Mouse (Mus musculus) hindbrain, embryonic 11.5 days (tissue): ENCODE measurements around the gene Rab7b. TPM values are rescaled to one million over a fixed set of nuclear protein-coding genes. Genes with fewer than 3 reads are reported as not detected.

Experiments
- ATAC-seq: fragments of 200-750 bp; cut with Nextera tagmentation; 2 replicates; pipeline ENCODE4 v1.8.0; 2017; ENCODE audit warnings: mild to moderate bottlenecking, moderate TSS enrichment, moderate library complexity; ENCODE audit not compliant: low FRiP score
- DNase-seq: peaks from one replicate; pipeline ENCODE4 v3.0.0-alpha.2; 2015; ENCODE audit warnings: low spot score
- H3K27ac ChIP-seq: fragments of 300-500 bp; sonication (generic); 2 replicates; pipeline ENCODE4 v1.5.1; 2014; ENCODE audit warnings: mild to moderate bottlenecking, low read depth, low read length
- H3K27me3 ChIP-seq: fragments of 300-500 bp; sonication (generic); 2 replicates; pipeline ENCODE4 v1.6.1; 2014; ENCODE audit warnings: mild to moderate bottlenecking, low read length, moderate library complexity, mixed read lengths; ENCODE audit not compliant: control insufficient read depth, insufficient read depth
- H3K36me3 ChIP-seq: fragments of 300-500 bp; sonication (generic); 2 replicates; pipeline ENCODE4 v1.6.1; 2014; ENCODE audit warnings: mild to moderate bottlenecking, low read length, moderate library complexity, mixed read lengths; ENCODE audit not compliant: control insufficient read depth, insufficient read depth
- H3K4me1 ChIP-seq: fragments of 300-500 bp; sonication (generic); replicated peaks from 2 replicates; pipeline ENCODE4 v1.6.1; 2014; ENCODE audit warnings: low read length, mixed read lengths; ENCODE audit not compliant: control insufficient read depth, insufficient read depth
- H3K4me2 ChIP-seq: fragments of 300-500 bp; sonication (generic); replicated peaks from 2 replicates; pipeline ENCODE4 v1.6.1; 2014; ENCODE audit warnings: mild to moderate bottlenecking, low read depth, low read length
- H3K4me3 ChIP-seq: fragments of 300-500 bp; sonication (generic); 2 replicates; pipeline ENCODE4 v1.5.1; 2014; ENCODE audit warnings: low read depth, low read length
- H3K9ac ChIP-seq: fragments of 300-500 bp; sonication (generic); 2 replicates; pipeline ENCODE4 v1.6.1; 2014; ENCODE audit warnings: low read depth, low read length
- H3K9me3 ChIP-seq: fragments of 300-500 bp; sonication (generic); 2 replicates; pipeline ENCODE4 v1.6.1; 2016; ENCODE audit warnings: low read length; ENCODE audit not compliant: control insufficient read depth
- WGBS: fragments of 180-500 bp; shearing (Covaris S2); extraction: QIAGEN DNeasy Blood & Tissue Kit; methylation state at CpG from one replicate; pipeline ENCODE4 v1.1.7; 2014; 5-methylcytosine and 5-hydroxymethylcytosine counted together
- polyA plus RNA-seq: library from polyadenylated mRNA; unstranded; fragments of >200 nt; fragmentation: Nextera tagmentation; extraction: Ambion mirVana; gene quantifications from 2 replicates; pipeline ENCODE4 v1.2.1, GENCODE M21; 2014

The Rab7b gene
- polyA plus RNA-seq, 1 experiment from 2014 or later = 1.6 TPM

DNA sequence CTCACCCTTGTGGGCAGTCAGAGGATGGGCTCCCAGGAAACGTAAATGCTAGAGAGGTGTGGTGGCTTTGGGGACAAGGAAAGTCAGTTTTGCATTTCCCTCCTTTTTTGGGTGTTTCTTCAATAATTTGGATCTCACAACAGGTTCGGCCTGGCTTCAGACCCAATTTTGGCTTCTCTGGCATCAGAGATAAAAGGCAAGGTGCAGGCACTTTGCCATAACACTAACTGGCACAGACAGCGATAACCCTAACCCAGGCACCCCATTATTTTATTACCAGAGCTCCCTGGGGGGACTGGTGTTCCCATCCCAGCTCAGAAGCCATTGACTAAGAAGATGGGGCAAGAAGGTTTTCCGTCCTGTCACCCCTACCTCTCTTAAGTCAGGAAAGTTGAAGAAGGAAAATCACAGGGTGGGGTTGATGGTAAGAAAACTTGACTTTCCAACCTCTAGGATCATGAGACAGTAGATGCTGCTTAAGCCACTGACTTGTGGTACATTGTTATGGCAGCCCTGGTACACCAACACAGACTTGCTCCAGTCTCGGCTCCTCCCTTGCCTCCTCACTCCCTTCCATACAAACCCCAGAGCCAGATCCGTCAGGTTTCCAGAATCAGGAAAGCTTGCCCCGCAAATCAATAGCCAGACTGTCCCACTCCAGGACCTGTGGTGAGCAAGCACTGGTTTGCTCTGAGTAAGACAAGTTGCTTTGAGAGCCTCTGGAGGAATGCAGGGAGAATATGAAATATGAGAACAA is 27.6 kb upstream of the Rab7b start:
- no peaks in the 10 kb centered on the region for H3K27me3 ChIP-seq
- H3K27ac ChIP-seq = no peak overlapping the region
- no peaks in the 10 kb centered on the region for H3K4me1 ChIP-seq
- DNase-seq (no peak), ATAC-seq (no peak)
- no peak overlapping the region for H3K4me2 ChIP-seq
- no peaks in the 10 kb centered on the region for H3K9me3 ChIP-seq
- no peaks in the 10 kb centered on the region for H3K36me3 ChIP-seq
- no peak overlapping the region for H3K9ac ChIP-seq
- no peak overlapping the region for H3K4me3 ChIP-seq
- 82% methylated on average over 7 of the region's 7 CpGs for WGBS

DNA sequence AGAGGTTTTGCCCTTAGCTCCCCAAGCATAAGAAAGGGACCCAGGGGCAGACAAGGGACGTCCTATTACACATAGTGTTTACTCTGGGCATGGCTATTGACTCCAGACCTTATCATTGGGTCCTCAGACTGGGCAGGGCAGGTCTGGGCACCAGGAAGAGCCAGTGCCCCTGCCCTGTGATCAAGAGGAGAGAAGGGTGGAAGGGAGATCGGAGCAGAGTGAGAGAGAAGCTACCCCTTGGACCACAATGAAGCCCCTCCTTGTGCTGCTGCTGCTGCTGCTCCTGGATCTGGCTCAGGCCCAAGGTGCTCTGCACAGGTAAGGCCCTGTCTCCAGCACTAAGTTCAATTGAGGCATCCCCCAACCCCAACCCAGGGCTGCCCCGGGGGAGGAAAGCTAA is 26.7 kb upstream of the Rab7b start:
- 79% methylated on average over 3 of the region's 3 CpGs for WGBS

DNA sequence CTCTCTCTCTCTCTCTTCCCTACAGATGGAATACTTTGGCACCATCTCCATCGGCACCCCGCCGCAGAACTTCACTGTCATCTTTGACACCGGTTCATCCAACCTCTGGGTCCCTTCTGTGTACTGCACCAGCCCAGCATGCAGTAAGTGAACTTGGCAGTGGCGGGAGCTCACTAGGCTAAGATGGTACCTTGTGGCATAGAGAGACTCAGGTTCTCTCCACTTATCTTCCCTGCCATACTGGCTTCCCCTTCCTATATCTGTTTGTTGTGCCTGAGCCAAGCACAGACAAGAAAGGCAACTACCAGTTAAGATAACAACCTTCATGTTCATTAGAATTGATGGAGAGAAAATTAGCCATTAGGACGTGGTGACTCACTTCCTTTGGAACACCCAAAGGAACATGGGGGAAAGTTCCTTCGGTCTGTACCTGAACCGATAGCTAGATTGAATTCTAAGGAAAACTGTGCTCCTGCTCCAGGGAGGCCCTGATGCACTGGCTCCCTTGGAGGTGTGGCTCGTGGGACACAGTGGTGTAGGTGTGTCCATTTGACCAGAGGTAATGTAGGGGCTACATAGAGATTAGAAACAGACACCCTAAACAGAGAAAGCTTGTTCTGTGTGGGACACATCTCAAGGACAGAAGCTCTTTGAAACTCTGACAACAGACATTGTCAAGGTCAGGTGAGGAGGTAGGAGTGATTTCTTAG is 25.1 kb upstream of the Rab7b start:
- Histone ChIP-seq H3K4me1 (no peaks in the 10 kb centered on the region), H3K9me3 (no peaks in the 10 kb centered on the region), H3K36me3 (no peaks in the 10 kb centered on the region), H3K4me3 (no peak overlapping the region), H3K27me3 (no peaks in the 10 kb centered on the region), H3K4me2 (no peak overlapping the region), H3K9ac (no peak overlapping the region), H3K27ac (no peak overlapping the region)
- DNase-seq = no peak
- 85% methylated on average over 9 of the region's 9 CpGs for WGBS
- ATAC-seq = no peak

More for the DNA sequence above, 26.7 kb upstream of the Rab7b start:
- Histone ChIP-seq H3K4me2 (no peak overlapping the region), H3K27ac (no peak overlapping the region), H3K9ac (no peak overlapping the region), H3K36me3 (no peaks in the 10 kb centered on the region), H3K4me1 (no peaks in the 10 kb centered on the region), H3K27me3 (no peaks in the 10 kb centered on the region), H3K4me3 (no peak overlapping the region), H3K9me3 (no peaks in the 10 kb centered on the region)
- no peak for DNase-seq
- ATAC-seq = no peak

DNA sequence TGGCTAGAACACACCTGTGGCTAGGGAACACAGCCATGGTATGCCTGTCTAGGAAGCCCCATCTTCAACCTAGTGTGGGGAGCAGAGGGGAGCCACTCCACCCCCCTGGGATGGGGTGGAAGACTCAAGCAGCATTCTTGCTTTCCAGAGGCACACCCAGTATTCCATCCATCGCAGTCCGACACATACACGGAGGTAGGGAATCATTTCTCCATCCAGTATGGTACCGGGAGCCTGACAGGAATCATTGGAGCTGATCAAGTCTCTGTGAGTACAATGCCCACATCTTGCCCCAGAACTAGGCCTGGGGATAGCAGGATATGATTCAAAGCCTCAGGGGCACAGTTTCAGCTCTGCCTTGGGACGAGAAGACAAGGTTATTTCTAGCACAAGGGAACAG is 24.4 kb upstream of the Rab7b start:
- Histone ChIP-seq H3K27ac (no peak overlapping the region), H3K4me2 (no peak overlapping the region), H3K4me3 (no peak overlapping the region), H3K9ac (no peak overlapping the region), H3K9me3 (no peaks in the 10 kb centered on the region), H3K27me3 (no peaks in the 10 kb centered on the region), H3K36me3 (no peaks in the 10 kb centered on the region), H3K4me1 (no peaks in the 10 kb centered on the region)
- no peak for DNase-seq
- WGBS = 88% methylated on average over 5 of the region's 5 CpGs
- no peak for ATAC-seq

DNA sequence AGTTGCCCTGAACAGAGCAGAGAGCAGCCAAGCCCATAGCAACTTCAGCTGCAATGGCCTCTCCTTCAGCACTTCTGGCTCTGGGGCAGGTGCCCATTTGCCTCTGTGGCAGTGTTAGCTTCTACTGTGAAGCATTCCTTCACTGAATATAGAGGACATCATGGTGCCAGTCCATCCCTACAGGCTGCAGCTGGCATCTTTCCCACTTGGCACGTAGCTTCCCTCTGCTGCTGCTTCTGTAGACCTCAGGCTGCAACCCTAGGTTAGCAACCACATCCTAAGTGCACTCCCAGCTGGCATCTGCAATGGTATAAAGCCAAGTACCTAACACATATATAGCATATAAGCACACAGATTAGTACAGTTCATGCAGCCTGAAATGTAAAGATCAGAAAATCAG is 22.6 kb upstream of the Rab7b start:
- Histone ChIP-seq H3K4me2 (no peak overlapping the region), H3K9me3 (no peaks in the 10 kb centered on the region), H3K27ac (no peak overlapping the region), H3K36me3 (no peaks in the 10 kb centered on the region), H3K4me1 (no peaks in the 10 kb centered on the region), H3K27me3 (no peaks in the 10 kb centered on the region), H3K4me3 (no peak overlapping the region), H3K9ac (no peak overlapping the region)
- ATAC-seq (no peak), DNase-seq (no peak)
- WGBS = 100% methylated on average over 1 of the region's 1 CpGs

DNA sequence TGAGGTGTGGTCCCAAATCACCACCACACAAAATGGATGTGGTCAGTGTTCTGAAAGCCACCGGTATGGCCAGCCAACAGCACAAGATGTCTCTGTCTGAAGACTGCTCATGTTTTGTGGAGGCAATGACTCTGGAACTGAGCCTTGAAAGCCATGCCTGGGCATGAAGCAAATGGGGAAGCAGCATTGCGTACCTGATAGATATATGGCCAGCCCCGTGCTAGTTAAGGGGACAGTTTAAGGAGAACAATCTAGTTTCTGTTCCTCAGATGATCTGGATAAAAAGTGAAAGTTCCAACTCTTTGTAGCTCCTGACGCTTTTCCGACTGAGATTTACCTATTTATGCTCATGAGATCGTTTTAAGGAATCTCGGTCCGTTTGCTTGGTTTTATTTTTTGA is 17.4 kb upstream of the Rab7b start:
- Histone ChIP-seq H3K9ac (no peak overlapping the region), H3K4me2 (no peak overlapping the region), H3K4me3 (no peak overlapping the region), H3K27me3 (no peaks in the 10 kb centered on the region), H3K27ac (no peak overlapping the region), H3K9me3 (no peaks in the 10 kb centered on the region), H3K4me1 (no peaks in the 10 kb centered on the region), H3K36me3 (no peaks in the 10 kb centered on the region)
- DNase-seq (no peak), ATAC-seq (no peak)
- 92% methylated on average over 8 of the region's 8 CpGs for WGBS

DNA sequence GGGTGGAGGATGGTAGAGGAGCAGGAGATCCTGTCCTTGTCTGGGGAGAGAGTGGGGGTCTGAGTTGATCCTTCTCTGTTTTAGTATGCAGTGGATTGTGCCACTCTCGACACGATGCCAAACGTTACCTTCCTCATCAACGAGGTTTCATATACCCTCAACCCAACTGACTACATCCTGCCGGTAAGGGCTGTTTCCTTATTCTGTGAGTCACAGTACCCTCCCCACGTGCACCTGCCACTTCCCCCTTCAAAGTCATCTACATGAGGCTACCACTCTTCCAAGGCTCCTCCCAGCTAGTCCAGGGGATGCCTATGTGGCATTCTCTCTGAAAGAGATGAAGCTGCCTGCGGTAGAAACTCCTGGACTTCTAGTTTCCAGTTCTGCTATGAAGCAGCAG is 16.1 kb upstream of the Rab7b start:
- DNase-seq = no peak
- 82% methylated on average over 7 of the region's 7 CpGs for WGBS
- Histone ChIP-seq H3K4me1 (no peaks in the 10 kb centered on the region), H3K9me3 (no peaks in the 10 kb centered on the region), H3K36me3 (no peaks in the 10 kb centered on the region), H3K27ac (no peak overlapping the region), H3K4me3 (no peak overlapping the region), H3K4me2 (no peak overlapping the region), H3K9ac (no peak overlapping the region), H3K27me3 (no peaks in the 10 kb centered on the region)
- ATAC-seq = no peak

DNA sequence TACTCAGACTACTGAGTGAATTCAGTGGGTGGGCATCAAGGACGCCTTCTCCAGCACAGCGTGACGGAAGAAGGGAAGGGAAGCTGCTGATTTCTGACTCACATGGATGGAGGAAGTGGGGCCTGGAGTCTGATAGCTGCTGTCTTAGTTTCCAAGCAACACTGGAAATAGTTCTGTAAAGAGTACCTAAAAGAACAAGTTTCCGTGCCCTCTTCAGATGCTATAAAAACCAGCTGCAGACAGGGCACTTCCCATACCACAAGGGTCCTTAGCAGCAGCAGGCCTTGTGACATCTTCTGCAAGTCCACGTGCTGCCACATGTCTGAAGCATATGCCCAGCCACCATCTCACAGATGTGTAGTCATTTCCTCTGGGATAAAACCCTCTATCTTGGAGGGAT is 8.9 kb upstream of the Rab7b start:
- 81% methylated on average over 5 of the region's 5 CpGs for WGBS
- no peak for DNase-seq

DNA sequence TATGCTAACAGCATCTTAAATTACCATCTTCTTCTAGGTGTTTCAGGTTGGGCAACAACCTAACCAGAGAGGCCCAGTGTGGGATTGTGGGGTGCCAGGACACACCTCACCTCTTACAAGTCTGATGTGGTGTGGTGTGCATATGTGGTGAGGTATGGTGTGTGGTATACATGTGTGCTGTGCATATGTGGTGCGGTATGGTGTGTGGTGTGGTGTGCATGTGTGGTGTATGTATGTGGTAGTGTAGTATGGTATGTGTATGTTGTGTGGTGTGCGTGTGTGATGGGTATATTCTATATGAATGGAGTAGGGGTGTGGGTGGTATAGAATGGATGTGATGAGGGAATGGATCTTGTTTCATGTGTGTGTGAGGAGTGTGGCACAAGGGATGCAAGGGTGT is 756 bp upstream of the Rab7b start:
- no peak for DNase-seq
- H3K9me3 ChIP-seq = no peaks in the 10 kb centered on the region
- no peak for ATAC-seq
- no peak overlapping the region for H3K4me2 ChIP-seq
- H3K4me1 ChIP-seq = no peaks in the 10 kb centered on the region
- H3K9ac ChIP-seq = no peak overlapping the region
- 97% methylated on average over 2 of the region's 2 CpGs for WGBS
- H3K36me3 ChIP-seq = no peaks in the 10 kb centered on the region
- H3K4me3 ChIP-seq = no peak overlapping the region
- H3K27ac ChIP-seq = no peak overlapping the region
- H3K27me3 ChIP-seq = no peaks in the 10 kb centered on the region

More for the DNA sequence above, 8.9 kb upstream of the Rab7b start:
- H3K27me3 ChIP-seq = no peaks in the 10 kb centered on the region
- no peak for ATAC-seq
- no peaks in the 10 kb centered on the region for H3K36me3 ChIP-seq
- no peak overlapping the region for H3K27ac ChIP-seq
- H3K9me3 ChIP-seq = no peaks in the 10 kb centered on the region
- no peak overlapping the region for H3K4me3 ChIP-seq
- no peak overlapping the region for H3K4me2 ChIP-seq
- H3K4me1 ChIP-seq = no peaks in the 10 kb centered on the region
- no peak overlapping the region for H3K9ac ChIP-seq
